Mouse (Mus musculus) central nervous system, embryonic 11.5 days (tissue): ENCODE results near the gene Pramel3. TPM values are rescaled to one million over a fixed set of nuclear protein-coding genes. Genes with fewer than 3 reads are reported as not detected.

Experiments
- polyA plus RNA-seq: library from polyadenylated mRNA; depleted of rRNA; stranded (reverse); fragments of >200 nt; gene quantifications from 2 replicates; pipeline ENCODE4 v1.2.3, GENCODE M21; 2012; rRNA removed

Gene Pramel3
- polyA plus RNA-seq = not detected in 2 replicates

GRCm38 (mm10) chrX:135302007-135302406 lies at the start of gene Pramel3:
Gene Pramel3 (plus strand): TSS chrX:135302307.

Other genes starting within 250 kb of the Pramel3 start
- gene Gm15023, start 124.7 kb upstream of the Pramel3 start, polyA plus RNA-seq = not detected in 2 replicates
- 6.6 and 10.7 TPM in 2 replicates for gene Tceal6, start 91.6 kb upstream of the Pramel3 start, polyA plus RNA-seq
- gene Gm5128, start 71.0 kb downstream of the Pramel3 start, polyA plus RNA-seq = not detected in 2 replicates
- 0.02 TPM in 1 of 2 replicates, not detected in the other for gene Gm7903, start 131.5 kb downstream of the Pramel3 start, polyA plus RNA-seq
- not detected in 2 replicates for gene AV320801, start 192.3 kb downstream of the Pramel3 start, polyA plus RNA-seq